Comparison of ENCODE assay signal across 33 mouse cellular contexts in genomic region chr6:27753290-27753829, GRCm38 (mm10).
"Had no signal": no experiment of that assay in that cellular context is flagged by ENCODE, and none has a peak within 500 bp of the region (broad histone marks: within the 10 kb centered on the region; RNA-seq: fewer than 3 reads in every experiment).

No protein-coding gene starts in this region.

- H3K9ac ChIP-seq: heart, embryonic 12.5 days; heart, embryonic 13.5 days; heart, embryonic 15.5 days; hindbrain, embryonic 12.5 days; hindbrain, embryonic 13.5 days; hindbrain, embryonic 15.5 days; kidney, embryonic 15.5 days had no signal

- H3K27ac ChIP-seq: heart, adult 2 months; heart, embryonic 10.5 days; heart, embryonic 13.5 days; heart, embryonic 15.5 days; hindbrain, embryonic 10.5 days; hindbrain, embryonic 12.5 days; hindbrain, embryonic 13.5 days; hindbrain, embryonic 15.5 days; hindbrain, postnatal 0 days; kidney, embryonic 15.5 days; kidney, postnatal 0 days; layer of hippocampus, adult 2 months had no signal

- H3K27me3 ChIP-seq: heart, embryonic 12.5 days; heart, embryonic 13.5 days; heart, embryonic 15.5 days; hindbrain, embryonic 12.5 days; hindbrain, embryonic 13.5 days; hindbrain, embryonic 15.5 days; kidney, embryonic 15.5 days had no signal

- H3K36me3 ChIP-seq: heart, embryonic 10.5 days; heart, embryonic 12.5 days; heart, embryonic 13.5 days; heart, embryonic 15.5 days; hindbrain, embryonic 10.5 days; hindbrain, embryonic 12.5 days; hindbrain, embryonic 13.5 days; hindbrain, embryonic 15.5 days; kidney, embryonic 15.5 days had no signal

- H3K4me1 ChIP-seq: heart, embryonic 10.5 days; heart, embryonic 12.5 days; heart, embryonic 13.5 days; heart, embryonic 15.5 days; hindbrain, embryonic 10.5 days; hindbrain, embryonic 12.5 days; hindbrain, embryonic 13.5 days; hindbrain, embryonic 15.5 days; kidney, embryonic 15.5 days had no signal

- DNase-seq: heart, adult 18-20 months; heart, adult 2 months; heart, postnatal 10 days; heart, postnatal 14 days; heart, postnatal 36 days; heart, postnatal 4 days; kidney, adult 11 months; kidney, adult 18-20 months; kidney, adult 2 months; kidney, adult 8-10 months; kidney, adult 9 months; kidney, postnatal 10 days; kidney, postnatal 14 days; kidney, postnatal 25 days; kidney, postnatal 36 days; kidney, postnatal 4 days; layer of hippocampus, adult 9-11 months; layer of hippocampus, postnatal 36 days had no signal

- ATAC-seq: hindbrain, embryonic 16.5 days; hindbrain, postnatal 0 days; inflammation-experienced regulatory T-cells, adult 6 months had no signal

- H3K4me2 ChIP-seq: heart, embryonic 11.5 days; heart, embryonic 12.5 days; heart, embryonic 13.5 days; heart, embryonic 15.5 days; hindbrain, embryonic 12.5 days; hindbrain, embryonic 13.5 days; hindbrain, embryonic 15.5 days; kidney, embryonic 15.5 days had no signal

- H3K4me3 ChIP-seq: heart, adult 2 months; heart, embryonic 10.5 days; heart, embryonic 12.5 days; heart, embryonic 13.5 days; heart, embryonic 15.5 days; hindbrain, embryonic 10.5 days; hindbrain, embryonic 12.5 days; hindbrain, embryonic 13.5 days; hindbrain, embryonic 15.5 days; kidney, embryonic 15.5 days; layer of hippocampus, adult 2 months had no signal

- H3K9me3 ChIP-seq: heart, embryonic 10.5 days; heart, embryonic 12.5 days; heart, embryonic 13.5 days; heart, embryonic 15.5 days; hindbrain, embryonic 10.5 days; hindbrain, embryonic 12.5 days; hindbrain, embryonic 13.5 days; hindbrain, embryonic 15.5 days; kidney, embryonic 15.5 days had no signal
